Mouse (Mus musculus): Measurements from ENCODE around the gene Drd4. TPM values are rescaled to one million over a fixed set of nuclear protein-coding genes. Genes with fewer than 3 reads are reported as not detected.
"Not testable (repeated sequence)": the region's sequence is repeated elsewhere in the genome, so short reads cannot be mapped to it uniquely, and the experiment has no call there.

Drd4 gene
- polyA plus RNA-seq (2015; fragmentation: Nextera tagmentation; extraction: Ambion mirVana): 0.05 and 0.13 TPM in 2 replicates

- Histone ChIP-seq H3K4me2 (ENCODE audit: low read depth, low read length) (peak within 1 kb of the TSS; percentile 75), H3K27me3 (ENCODE audit: control insufficient read depth, insufficient read depth, low read length) (peaks cover 47% of the 10 kb centered on the region), H3K9me3 (replicated peaks; ENCODE audit: control insufficient read depth, low read length) (no peaks in the 10 kb centered on the region), H3K4me1 (ENCODE audit: control insufficient read depth, insufficient read depth, low read length) (peaks cover 18% of the 10 kb centered on the region), H3K9ac (ENCODE audit: low read length) (peak within 1 kb of the TSS; percentile 60), H3K4me3 (ENCODE audit: low read length) (peak within 1 kb of the TSS; percentile 51), H3K36me3 (ENCODE audit: control insufficient read depth, insufficient read depth) (peaks cover 3% of the 10 kb centered on the region), H3K27ac (ENCODE audit: low read length) (no peak within 1 kb of the TSS)
- WGBS: 5% methylated on average over 46 of the region's 46 CpGs
- ATAC-seq (replicated peaks; ENCODE audit: extremely low read depth, insufficient read depth, low FRiP score): no peak
Observed at GRCm38 (mm10) chr7:141291921-141292582, at the start of gene Drd4. TSS of gene Drd4 (plus strand) at chr7:141292006.

GRCm38 (mm10) chr7:141250486-141250885, 41.3 kb upstream of the Drd4 start:
- H3K4me3 ChIP-seq (ENCODE audit: low read length); H3K4me2 ChIP-seq (ENCODE audit: low read depth, low read length); H3K4me1 ChIP-seq (ENCODE audit: control insufficient read depth, insufficient read depth, low read length); H3K27ac ChIP-seq (ENCODE audit: low read length); H3K9ac ChIP-seq (ENCODE audit: low read length); H3K27me3 ChIP-seq (ENCODE audit: control insufficient read depth, insufficient read depth, low read length); ATAC-seq (replicated peaks; ENCODE audit: extremely low read depth, insufficient read depth, low FRiP score); H3K9me3 ChIP-seq (replicated peaks; ENCODE audit: control insufficient read depth, low read length): not testable (repeated sequence)
- H3K36me3 ChIP-seq (ENCODE audit: control insufficient read depth, insufficient read depth): peaks cover 67% of the 10 kb centered on the region
- WGBS: 74% methylated on average over 4 of the region's 4 CpGs

GRCm38 (mm10) chr7:141256159-141256558, 35.6 kb upstream of the Drd4 start:
- H3K9me3 ChIP-seq (replicated peaks; ENCODE audit: control insufficient read depth, low read length): no peaks in the 10 kb centered on the region
- ATAC-seq (replicated peaks; ENCODE audit: extremely low read depth, insufficient read depth, low FRiP score): no peak
- no peak overlapping the region for H3K4me3 ChIP-seq (ENCODE audit: low read length)
- no peak overlapping the region for H3K27ac ChIP-seq (ENCODE audit: low read length)
- no peak overlapping the region for H3K4me2 ChIP-seq (ENCODE audit: low read depth, low read length)
- H3K36me3 ChIP-seq (ENCODE audit: control insufficient read depth, insufficient read depth): peaks cover 78% of the 10 kb centered on the region
- H3K9ac ChIP-seq (ENCODE audit: low read length): no peak overlapping the region
- H3K27me3 ChIP-seq (ENCODE audit: control insufficient read depth, insufficient read depth, low read length): no peaks in the 10 kb centered on the region
- 84% methylated on average over 10 of the region's 10 CpGs for WGBS
- H3K4me1 ChIP-seq (ENCODE audit: control insufficient read depth, insufficient read depth, low read length): no peaks in the 10 kb centered on the region

GRCm38 (mm10) chr7:141261480-141261879, 30.3 kb upstream of the Drd4 start:
- H3K27ac ChIP-seq (ENCODE audit: low read length): no peak overlapping the region
- H3K36me3 ChIP-seq (ENCODE audit: control insufficient read depth, insufficient read depth): peaks cover 73% of the 10 kb centered on the region
- H3K4me3 ChIP-seq (ENCODE audit: low read length): no peak overlapping the region
- no peaks in the 10 kb centered on the region for H3K27me3 ChIP-seq (ENCODE audit: control insufficient read depth, insufficient read depth, low read length)
- WGBS: 83% methylated on average over 3 of the region's 3 CpGs
- no peak overlapping the region for H3K4me2 ChIP-seq (ENCODE audit: low read depth, low read length)
- ATAC-seq (replicated peaks; ENCODE audit: extremely low read depth, insufficient read depth, low FRiP score): no peak
- no peaks in the 10 kb centered on the region for H3K9me3 ChIP-seq (replicated peaks; ENCODE audit: control insufficient read depth, low read length)
- peaks cover 10% of the 10 kb centered on the region for H3K4me1 ChIP-seq (ENCODE audit: control insufficient read depth, insufficient read depth, low read length)
- H3K9ac ChIP-seq (ENCODE audit: low read length): no peak overlapping the region

GRCm38 (mm10) chr7:141263640-141264039, 28.2 kb upstream of the Drd4 start:
- Histone ChIP-seq H3K27ac (ENCODE audit: low read length) (no peak overlapping the region), H3K4me2 (ENCODE audit: low read depth, low read length) (no peak overlapping the region), H3K4me1 (ENCODE audit: control insufficient read depth, insufficient read depth, low read length) (peaks cover 12% of the 10 kb centered on the region), H3K9me3 (replicated peaks; ENCODE audit: control insufficient read depth, low read length) (no peaks in the 10 kb centered on the region), H3K9ac (ENCODE audit: low read length) (no peak overlapping the region), H3K27me3 (ENCODE audit: control insufficient read depth, insufficient read depth, low read length) (no peaks in the 10 kb centered on the region), H3K36me3 (ENCODE audit: control insufficient read depth, insufficient read depth) (peaks cover 54% of the 10 kb centered on the region), H3K4me3 (ENCODE audit: low read length) (no peak overlapping the region)
- 88% methylated on average over 13 of the region's 13 CpGs for WGBS
- ATAC-seq (replicated peaks; ENCODE audit: extremely low read depth, insufficient read depth, low FRiP score): no peak

- H3K36me3 ChIP-seq (ENCODE audit: control insufficient read depth, insufficient read depth): peaks cover 48% of the 10 kb centered on the region
- no peaks in the 10 kb centered on the region for H3K9me3 ChIP-seq (replicated peaks; ENCODE audit: control insufficient read depth, low read length)
- H3K4me1 ChIP-seq (ENCODE audit: control insufficient read depth, insufficient read depth, low read length): peaks cover 12% of the 10 kb centered on the region
- no peak for ATAC-seq (replicated peaks; ENCODE audit: extremely low read depth, insufficient read depth, low FRiP score)
- no peak overlapping the region for H3K4me2 ChIP-seq (ENCODE audit: low read depth, low read length)
- H3K27ac ChIP-seq (ENCODE audit: low read length): no peak overlapping the region
- no peaks in the 10 kb centered on the region for H3K27me3 ChIP-seq (ENCODE audit: control insufficient read depth, insufficient read depth, low read length)
- WGBS: 73% methylated on average over 11 of the region's 11 CpGs
- no peak overlapping the region for H3K9ac ChIP-seq (ENCODE audit: low read length)
- H3K4me3 ChIP-seq (ENCODE audit: low read length): no peak overlapping the region
Observed at GRCm38 (mm10) chr7:141264041-141264700, 27.6 kb upstream of the Drd4 start.

GRCm38 (mm10) chr7:141264761-141265410, 26.9 kb upstream of the Drd4 start:
- Histone ChIP-seq H3K36me3 (ENCODE audit: control insufficient read depth, insufficient read depth) (peaks cover 41% of the 10 kb centered on the region), H3K27me3 (ENCODE audit: control insufficient read depth, insufficient read depth, low read length) (no peaks in the 10 kb centered on the region), H3K4me3 (ENCODE audit: low read length) (peak overlapping the region; percentile 84), H3K9ac (ENCODE audit: low read length) (peak overlapping the region; percentile 41), H3K4me1 (ENCODE audit: control insufficient read depth, insufficient read depth, low read length) (peaks cover 12% of the 10 kb centered on the region), H3K4me2 (ENCODE audit: low read depth, low read length) (peak overlapping the region; percentile 96), H3K27ac (ENCODE audit: low read length) (no peak overlapping the region), H3K9me3 (replicated peaks; ENCODE audit: control insufficient read depth, low read length) (no peaks in the 10 kb centered on the region)
- WGBS: 25% methylated on average over 12 of the region's 12 CpGs
- ATAC-seq (replicated peaks; ENCODE audit: extremely low read depth, insufficient read depth, low FRiP score): peak; percentile 49; the same call in 1 of the 2 replicates

GRCm38 (mm10) chr7:141265411-141265738, 26.4 kb upstream of the Drd4 start:
- ATAC-seq (replicated peaks; ENCODE audit: extremely low read depth, insufficient read depth, low FRiP score): no peak
- H3K4me3 ChIP-seq (ENCODE audit: low read length): peak overlapping the region; percentile 84
- H3K27ac ChIP-seq (ENCODE audit: low read length): no peak overlapping the region
- peaks cover 12% of the 10 kb centered on the region for H3K4me1 ChIP-seq (ENCODE audit: control insufficient read depth, insufficient read depth, low read length)
- H3K27me3 ChIP-seq (ENCODE audit: control insufficient read depth, insufficient read depth, low read length): no peaks in the 10 kb centered on the region
- H3K4me2 ChIP-seq (ENCODE audit: low read depth, low read length): peak overlapping the region; percentile 96
- H3K36me3 ChIP-seq (ENCODE audit: control insufficient read depth, insufficient read depth): peaks cover 37% of the 10 kb centered on the region
- no peaks in the 10 kb centered on the region for H3K9me3 ChIP-seq (replicated peaks; ENCODE audit: control insufficient read depth, low read length)
- H3K9ac ChIP-seq (ENCODE audit: low read length): peak overlapping the region; percentile 41
- WGBS: 38% methylated on average over 11 of the region's 11 CpGs
